Mouse (Mus musculus) brain, adult 2 months (tissue): Measurements from ENCODE around the gene Tra2b.
"Not testable (repeated sequence)": the region's sequence is repeated elsewhere in the genome, so short reads cannot be mapped to it uniquely, and the experiment has no call there.

Source experiments
- DNase-seq: peaks from one replicate; pipeline ENCODE4 v3.0.0; 2011; ENCODE audit warnings: low read depth, low spot score

Tra2b gene

DNA sequence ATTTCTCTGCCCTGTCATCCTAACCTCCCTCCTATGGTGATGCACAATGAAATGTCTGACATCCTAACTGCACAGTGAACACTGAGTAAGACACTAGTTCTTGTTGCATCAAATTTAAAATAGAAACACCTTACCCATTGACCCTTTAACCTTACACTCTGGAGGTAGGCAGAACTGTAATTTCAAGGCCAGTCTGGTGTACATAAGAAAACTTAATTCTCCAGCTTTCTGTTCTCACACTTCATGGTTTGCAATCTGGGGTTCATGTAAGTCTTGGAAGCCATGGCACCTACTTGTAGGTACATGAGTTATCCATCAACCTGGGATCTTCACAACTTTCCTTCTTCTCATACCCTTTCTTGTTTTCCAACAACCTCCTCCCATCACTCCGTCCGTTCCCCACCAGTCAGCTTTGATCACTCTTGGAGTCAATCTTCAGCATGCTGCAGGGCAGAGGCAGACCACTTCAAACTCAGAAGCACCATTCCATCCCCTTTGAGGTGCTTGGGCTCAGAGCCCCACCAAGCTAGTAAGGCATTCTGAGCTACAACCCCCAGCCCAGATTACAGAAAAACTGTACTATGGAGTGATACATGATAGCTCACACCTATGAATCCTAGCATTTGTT lies 23.5 kb downstream of the Tra2b start:
- DNase-seq = no peak

DNA sequence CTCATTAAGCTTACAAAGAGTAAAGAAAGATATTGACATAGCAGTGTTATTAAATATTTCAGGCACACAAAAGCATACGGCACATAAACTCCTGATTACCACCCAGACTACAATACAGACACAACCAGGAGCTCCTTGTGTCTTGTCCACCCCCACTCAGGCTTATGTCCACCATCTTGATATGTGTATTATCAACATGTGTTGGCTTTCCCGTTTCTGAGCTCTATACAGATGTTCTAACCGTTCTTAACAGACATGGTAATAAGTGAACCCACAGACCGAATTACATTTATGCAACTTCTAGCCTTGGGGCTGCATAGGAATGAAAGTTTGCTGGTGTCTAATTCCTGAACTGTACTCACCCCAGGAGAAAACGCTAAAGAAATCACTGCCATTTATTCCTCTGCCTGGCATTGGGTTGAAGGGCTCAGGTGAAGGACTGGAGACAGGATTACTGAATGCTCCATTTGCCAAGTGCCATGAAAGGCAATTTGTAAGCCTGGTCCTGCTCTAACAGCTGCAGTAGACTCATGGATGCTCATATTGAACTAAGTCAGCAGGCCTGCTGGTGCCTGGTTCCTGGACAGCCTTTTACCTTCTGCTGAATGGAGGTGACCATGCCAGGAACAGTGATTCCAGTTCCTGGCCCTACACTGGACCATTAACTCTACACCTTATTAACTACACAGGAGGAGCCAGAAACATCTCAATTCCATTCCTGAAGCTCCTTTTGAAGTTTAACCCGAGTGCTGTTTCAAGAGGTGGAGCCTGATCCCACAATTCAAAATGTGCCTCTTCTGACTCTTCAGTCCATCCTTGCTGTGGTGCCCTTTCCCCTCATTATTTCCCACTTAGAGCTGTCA lies 24.2 kb downstream of the Tra2b start:
- no peak for DNase-seq

DNA sequence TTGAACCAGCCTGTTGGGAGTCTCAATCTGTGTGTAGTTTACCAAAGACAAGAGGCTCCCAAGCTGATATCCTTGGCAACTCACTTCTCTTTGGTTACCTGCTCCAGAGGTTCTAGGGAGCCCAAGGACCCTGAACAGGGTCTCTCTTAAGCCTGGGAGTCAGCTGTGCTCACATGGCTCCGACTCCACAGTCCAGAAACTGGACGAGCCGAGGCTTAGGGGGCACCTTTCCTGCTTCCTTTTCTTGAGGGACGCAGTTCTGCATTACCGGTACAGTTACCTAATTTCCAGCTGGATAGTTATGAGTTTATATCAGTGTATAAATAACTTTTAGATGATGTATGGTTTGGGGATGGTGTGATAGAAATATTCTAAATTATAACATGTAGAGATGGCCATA lies 24.9 kb downstream of the Tra2b start:
- DNase-seq = no peak

DNA sequence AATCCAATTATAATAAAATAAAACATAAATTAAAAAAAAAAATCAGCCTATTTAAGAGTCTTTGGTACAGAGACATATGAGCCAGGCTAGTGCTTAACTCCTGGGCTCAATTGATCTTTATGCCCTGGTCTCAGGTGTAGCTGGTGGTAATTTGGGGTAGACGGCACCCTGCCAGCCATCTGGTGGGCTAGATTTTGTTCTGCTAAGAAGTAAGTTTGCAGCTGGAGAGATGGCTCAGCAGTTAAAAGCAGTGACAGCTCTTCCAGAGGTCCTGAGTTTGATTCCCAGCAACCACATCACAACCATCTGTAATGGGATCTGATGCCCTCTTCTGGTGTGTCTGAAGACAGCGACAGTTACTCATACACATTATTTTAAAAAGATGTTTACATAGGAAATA lies 25.8 kb downstream of the Tra2b start:
- DNase-seq = no peak

DNA sequence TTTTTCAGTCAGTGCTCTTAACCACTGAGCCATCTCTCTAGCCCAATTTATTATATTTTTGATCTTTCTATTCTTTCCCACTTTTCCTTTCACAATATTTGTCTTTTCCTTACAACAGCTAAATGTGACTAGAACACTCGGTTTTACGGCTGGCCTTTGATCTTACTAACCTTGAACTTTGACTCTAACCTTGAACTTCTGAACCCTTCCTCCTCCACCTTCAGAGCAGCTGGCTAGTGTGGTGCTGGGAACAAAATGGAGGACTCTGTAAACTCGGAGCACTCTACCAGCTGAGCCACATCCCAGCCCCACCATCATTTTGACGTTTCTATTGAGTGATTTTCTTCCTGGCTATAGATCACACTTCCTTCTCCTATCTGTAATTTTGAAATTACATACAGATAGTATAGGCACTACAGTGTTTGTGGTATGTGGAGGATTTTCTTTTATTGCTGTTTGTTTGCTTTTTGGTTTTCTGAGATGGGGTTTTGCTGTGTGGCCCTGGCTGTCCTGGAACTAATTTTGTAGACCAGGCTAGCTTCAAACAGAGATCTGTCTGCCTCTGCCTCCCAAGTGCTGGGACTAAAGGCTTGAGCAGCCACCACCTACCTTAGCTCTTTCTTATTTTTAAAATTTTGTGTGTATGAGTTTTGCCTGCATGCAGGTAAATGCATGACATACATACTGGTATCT lies 26.7 kb downstream of the Tra2b start:
- DNase-seq = no peak

DNA sequence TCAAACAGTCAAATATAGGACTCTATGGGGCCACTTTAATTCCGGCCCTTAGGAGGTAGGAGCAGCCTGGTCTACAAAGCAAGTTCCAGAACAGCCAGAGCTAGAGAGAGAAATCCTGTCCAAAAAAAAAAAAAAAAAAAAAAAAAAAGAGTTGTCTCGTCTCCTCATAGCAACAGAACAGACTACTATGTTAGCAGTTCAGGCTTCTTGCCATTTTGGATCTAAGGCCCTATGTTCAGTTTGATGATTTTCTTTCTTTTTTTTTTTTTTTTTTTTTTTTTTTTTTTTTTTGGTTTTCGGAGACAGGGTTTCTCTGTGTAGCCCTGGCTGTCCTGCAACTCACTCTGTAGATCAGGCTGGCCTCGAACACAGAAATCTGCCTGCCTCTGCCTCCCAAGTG lies 27.4 kb downstream of the Tra2b start:
- DNase-seq = not testable (repeated sequence)

DNA sequence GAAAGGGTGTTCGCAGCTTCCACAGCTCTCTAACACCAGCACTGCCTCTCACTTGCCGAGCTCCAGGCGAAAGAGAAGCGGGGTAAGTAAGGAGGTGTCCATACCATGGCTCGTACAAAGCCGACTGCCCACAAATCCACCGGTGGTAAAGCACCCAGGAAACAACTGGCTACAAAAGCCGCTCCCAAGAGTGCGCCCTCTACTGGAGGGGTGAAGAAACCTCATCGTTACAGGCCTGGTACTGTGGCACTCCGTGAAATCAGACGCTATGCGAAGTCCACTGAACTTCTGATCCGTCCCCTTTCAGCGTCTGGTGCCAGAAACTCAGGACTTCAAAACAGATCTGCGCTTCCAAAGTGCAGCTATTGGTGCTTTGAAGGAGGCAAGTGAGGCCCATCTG lies 29.0 kb downstream of the Tra2b start:
- no peak for DNase-seq

DNA sequence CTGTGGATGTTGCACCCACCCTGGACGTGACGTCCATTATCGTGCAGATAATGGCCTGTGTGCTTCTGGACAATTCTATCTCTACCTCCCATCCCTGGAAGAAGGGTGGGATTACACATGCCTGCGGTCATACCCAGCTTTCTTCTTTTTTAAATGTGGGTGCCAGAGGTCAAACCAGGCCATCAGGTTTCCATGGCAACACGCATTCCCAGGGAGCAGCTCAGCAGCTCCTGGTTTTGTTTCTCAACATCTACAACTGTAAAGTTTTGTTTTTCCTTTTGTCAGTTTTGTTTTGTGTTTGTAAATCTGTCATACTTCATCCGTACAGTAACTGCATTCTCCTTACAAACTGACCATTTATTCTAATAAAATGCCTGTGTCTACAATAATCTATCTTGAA lies 31.3 kb downstream of the Tra2b start:
- DNase-seq = no peak

DNA sequence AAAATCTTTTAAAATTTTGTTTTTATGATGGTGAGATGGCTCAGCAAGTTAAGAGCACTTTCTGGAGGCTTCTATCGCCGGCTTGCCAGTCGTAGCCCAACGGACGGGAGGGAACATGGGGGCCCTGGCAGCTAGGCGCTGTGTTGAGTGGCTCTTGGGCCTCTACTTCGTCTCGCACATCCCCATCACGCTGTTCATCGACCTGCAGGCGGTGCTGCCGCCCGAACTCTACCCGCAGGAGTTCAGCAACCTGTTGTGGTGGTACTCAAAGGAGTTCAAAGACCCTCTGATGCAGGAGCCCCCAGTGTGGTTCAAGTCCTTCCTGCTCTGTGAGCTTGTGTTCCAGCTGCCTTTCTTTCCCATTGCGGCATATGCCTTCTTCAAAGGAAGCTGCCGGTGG lies 35.5 kb downstream of the Tra2b start:
- DNase-seq = not testable (repeated sequence)

DNA sequence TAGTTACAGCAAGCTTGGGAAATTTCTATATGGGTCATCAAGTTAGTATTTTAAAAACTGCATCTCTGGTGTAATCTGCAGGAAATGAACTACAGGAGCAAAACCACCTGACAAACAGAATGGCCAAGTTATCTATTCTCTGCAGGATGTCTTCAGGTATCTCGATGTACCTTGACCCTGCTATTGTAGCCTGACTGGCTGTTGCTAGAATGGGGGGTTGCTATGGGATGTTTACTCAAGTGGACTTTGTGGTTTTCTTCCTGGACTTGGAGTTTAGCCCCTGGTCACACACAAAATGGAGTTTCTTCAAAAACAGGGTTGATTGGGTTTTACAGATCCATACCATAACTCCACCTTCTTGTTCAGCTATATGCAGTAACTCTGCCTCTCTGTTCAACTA lies 62.3 kb downstream of the Tra2b start:
- no peak for DNase-seq

DNA sequence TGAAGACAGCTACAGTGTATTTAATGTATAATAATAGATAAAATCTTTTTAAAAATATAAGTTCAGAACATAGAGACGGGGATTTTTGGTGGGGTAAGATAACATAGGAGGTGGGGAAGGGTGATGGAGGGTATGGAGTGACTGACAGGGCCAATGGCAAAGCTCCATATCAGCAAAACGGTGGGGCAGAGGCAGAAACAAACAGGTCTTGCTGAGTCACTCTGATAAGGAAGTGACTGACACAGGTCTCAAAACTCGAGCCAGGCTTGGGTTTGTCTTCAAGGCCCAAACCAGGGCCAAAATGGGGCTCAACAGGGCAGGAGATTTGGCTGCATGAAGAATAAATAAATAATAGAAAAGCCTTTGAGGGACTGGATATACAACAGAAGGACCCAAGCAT lies 63.9 kb downstream of the Tra2b start:
- DNase-seq = no peak

DNA sequence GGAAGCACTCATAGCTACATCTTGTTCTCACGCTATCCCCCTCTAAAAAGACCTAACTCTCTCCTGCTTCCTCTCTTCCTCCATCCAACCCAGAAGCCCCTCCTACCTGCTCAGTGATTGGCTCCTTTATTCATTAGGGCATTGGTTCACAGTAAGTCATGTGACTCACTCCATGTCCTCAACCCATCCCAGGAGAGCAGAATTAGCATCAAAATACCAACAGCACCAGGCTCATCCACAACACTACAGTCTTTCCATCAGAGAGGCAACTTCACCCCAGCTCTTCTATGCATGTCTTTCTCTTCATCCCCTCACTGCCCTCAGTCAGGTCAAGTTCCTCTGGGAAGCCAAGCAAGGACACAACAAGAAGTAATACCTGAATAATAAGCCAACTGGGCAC lies 65.3 kb downstream of the Tra2b start:
- DNase-seq = no peak
